Mouse (Mus musculus) embryonic fibroblast, embryonic 13.5 days (primary cell): ENCODE results near the gene Mrpl28. TPM values are rescaled to one million over a fixed set of nuclear protein-coding genes. Genes with fewer than 3 reads are reported as not detected.

Experiments
- H3K27ac ChIP-seq: 2 replicates; pipeline ENCODE4 v1.5.1; 2012; ENCODE audit warnings: low read length, control low read depth, inconsistent platforms; ENCODE audit not compliant: insufficient read depth
- H3K4me1 ChIP-seq: 2 replicates; pipeline ENCODE4 v1.6.1; 2011; ENCODE audit warnings: low read length; ENCODE audit not compliant: control insufficient read depth, insufficient read depth
- H3K4me3 ChIP-seq: 2 replicates; pipeline ENCODE4 v1.5.1; 2011; ENCODE audit warnings: mild to moderate bottlenecking, control low read depth, low read length; ENCODE audit not compliant: insufficient read depth
- CTCF ChIP-seq: IDR thresholded peaks from 2 replicates; pipeline ENCODE4 v1.5.1; 2011; ENCODE audit warnings: mild to moderate bottlenecking, control low read depth, low read length, moderate library complexity, borderline replicate concordance; ENCODE audit not compliant: insufficient read depth
- POLR2A ChIP-seq: IDR thresholded peaks from 2 replicates; pipeline ENCODE4 v1.6.1; 2011; ENCODE audit warnings: low read depth, mild to moderate bottlenecking, control low read depth, low read length, moderate library complexity
- polyA plus RNA-seq: library from polyadenylated mRNA; stranded (reverse); fragments of >200 nt; gene quantifications from 2 replicates; pipeline ENCODE4 v1.2.4, GENCODE M21; 2011; ENCODE audit warnings: low read depth; ENCODE audit not compliant: missing spikeins, insufficient read length

The Mrpl28 gene
- polyA plus RNA-seq, 1 experiment = 38.7 TPM

DNA sequence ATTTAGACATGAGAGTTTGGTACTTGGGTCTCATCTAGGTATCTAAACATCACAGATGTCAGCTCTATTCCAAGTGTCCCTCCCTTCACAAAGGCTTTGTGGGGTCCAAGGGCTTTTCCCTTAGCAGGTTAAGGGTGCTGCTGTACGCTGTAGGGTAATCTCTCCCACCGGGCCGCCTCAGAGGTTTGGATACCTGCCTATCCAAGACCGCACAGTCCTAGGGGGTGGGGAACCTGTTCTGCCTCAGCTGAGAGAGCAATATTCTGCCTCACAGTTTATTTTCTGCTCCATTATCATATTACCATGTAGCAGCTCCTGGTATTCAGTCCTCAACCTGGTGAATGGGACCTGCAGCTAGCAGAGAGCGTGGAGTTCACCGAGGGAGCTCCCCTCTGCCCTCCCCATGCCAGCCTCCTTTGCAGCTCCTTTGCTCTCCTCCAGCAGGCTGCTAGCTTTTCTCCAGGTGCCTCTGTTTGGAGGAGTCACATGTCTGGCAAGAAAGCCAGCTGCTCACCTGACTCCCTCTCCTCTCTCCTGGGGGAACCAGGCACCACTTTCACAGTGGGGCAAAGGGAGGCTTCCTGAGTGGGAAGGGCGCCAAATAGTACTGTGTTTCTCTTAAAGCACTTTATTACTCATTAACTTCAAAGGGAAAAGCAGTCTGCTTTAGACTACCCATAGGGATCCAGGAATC, 7.9 kb upstream of the Mrpl28 start:
- H3K4me1 ChIP-seq = peaks cover 3% of the 10 kb centered on the region; the same call in 1 of the 2 replicates
- H3K27ac ChIP-seq = no peak overlapping the region
- no peak overlapping the region for H3K4me3 ChIP-seq
- TF ChIP-seq POLR2A (no peak), CTCF (no peak)

- H3K27ac ChIP-seq = no peak overlapping the region
- H3K4me1 ChIP-seq = peaks cover 3% of the 10 kb centered on the region; the same call in 1 of the 2 replicates
- TF ChIP-seq POLR2A (no peak), CTCF (no peak)
- H3K4me3 ChIP-seq = no peak overlapping the region
Observed at GRCm38 (mm10) chr17:26115956-26116487, 7.3 kb upstream of the Mrpl28 start.

DNA sequence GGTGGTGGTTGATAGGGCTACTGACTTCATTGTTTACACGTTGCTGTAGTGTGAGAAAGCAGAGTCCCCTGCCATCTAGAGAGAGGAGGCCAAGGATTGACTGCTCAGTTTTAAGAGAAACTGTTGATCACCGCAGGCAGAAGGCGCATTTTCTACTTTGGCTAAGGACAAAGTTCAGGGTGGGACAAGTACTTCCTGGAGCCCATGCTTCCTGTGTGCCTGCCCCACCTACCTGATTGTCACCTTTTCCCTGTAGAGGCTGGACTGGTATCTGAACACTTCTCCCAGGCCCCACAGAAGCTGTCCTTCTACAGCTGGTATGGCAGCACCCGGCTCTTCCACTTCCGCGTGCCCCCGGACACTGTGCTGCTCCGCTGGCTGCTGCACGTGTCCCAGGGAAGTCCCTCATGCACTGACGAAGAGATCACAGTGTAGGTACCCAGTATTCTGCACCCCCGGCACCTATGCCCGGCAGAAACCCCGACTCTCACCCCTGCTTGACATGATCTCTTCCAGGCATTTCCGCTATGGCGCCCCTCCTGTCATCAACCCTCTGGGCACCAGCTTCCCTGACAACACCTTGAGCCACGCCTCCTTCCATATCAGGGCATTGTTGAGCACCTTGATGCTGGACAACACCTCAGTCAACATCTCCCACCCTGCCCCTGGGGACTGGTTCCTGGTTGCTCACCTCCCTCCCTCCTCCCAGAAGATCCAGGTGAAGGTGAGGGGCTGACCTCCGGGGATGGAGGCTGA, 6.6 kb upstream of the Mrpl28 start:
- no peak for TF ChIP-seq CTCF
- no peak for TF ChIP-seq POLR2A
- H3K27ac ChIP-seq = no peak overlapping the region
- peaks cover 3% of the 10 kb centered on the region; the same call in 1 of the 2 replicates for H3K4me1 ChIP-seq
- no peak overlapping the region for H3K4me3 ChIP-seq

GRCm38 (mm10) chr17:26119766-26120710, 3.3 kb upstream of the Mrpl28 start:
- no peak for TF ChIP-seq POLR2A
- peak; percentile 100 for TF ChIP-seq CTCF
- Histone ChIP-seq H3K27ac (no peak overlapping the region), H3K4me3 (no peak overlapping the region), H3K4me1 (no peaks in the 10 kb centered on the region)

GRCm38 (mm10) chr17:26122431-26123140, 714 bp upstream of the Mrpl28 start:
- Histone ChIP-seq H3K4me3 (no peak overlapping the region), H3K27ac (no peak overlapping the region), H3K4me1 (no peaks in the 10 kb centered on the region)
- TF ChIP-seq CTCF = no peak
- TF ChIP-seq POLR2A = no peak

DNA sequence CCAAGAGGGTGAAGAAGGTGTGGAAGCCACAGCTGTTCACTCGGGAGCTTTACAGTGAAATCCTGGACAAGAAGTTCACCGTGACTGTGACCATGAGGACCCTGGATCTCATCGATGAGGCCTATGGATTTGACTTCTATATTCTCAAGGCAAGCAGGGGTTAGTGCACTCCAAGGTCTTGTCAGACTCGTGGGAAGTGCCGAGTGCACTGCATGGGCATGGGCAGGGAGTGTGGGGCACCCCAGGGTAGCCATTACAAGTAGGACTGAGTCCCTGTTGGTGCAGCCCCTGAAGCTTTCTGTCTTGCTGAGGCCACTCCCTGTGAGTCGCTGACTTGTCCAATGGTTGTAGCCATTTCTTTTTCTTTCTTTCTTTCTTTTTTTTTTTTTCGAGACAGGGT, 1.3 kb downstream of the Mrpl28 start:
- TF ChIP-seq CTCF (no peak), POLR2A (no peak)

GRCm38 (mm10) chr17:26125226-26125625, 1.9 kb downstream of the Mrpl28 start:
- Histone ChIP-seq H3K4me3 (no peak overlapping the region), H3K27ac (no peak overlapping the region), H3K4me1 (no peaks in the 10 kb centered on the region)
- TF ChIP-seq POLR2A = no peak
- no peak for TF ChIP-seq CTCF

More for the DNA sequence above, 1.3 kb downstream of the Mrpl28 start:
- H3K27ac ChIP-seq = no peak overlapping the region
- H3K4me1 ChIP-seq = no peaks in the 10 kb centered on the region
- H3K4me3 ChIP-seq = peak overlapping the region; percentile 95

GRCm38 (mm10) chr17:26131062-26131732, 7.9 kb downstream of the Mrpl28 start:
- no peaks in the 10 kb centered on the region for H3K4me1 ChIP-seq
- TF ChIP-seq CTCF (no peak), POLR2A (no peak)
- no peak overlapping the region for H3K27ac ChIP-seq
- H3K4me3 ChIP-seq = no peak overlapping the region
